Mouse (Mus musculus) limb, embryonic 14.5 days (tissue): ENCODE results near the gene Idnk. TPM values are rescaled to one million over a fixed set of nuclear protein-coding genes. Genes with fewer than 3 reads are reported as not detected.

Experiments
- ATAC-seq: fragments of 200-750 bp; cut with Nextera tagmentation; 2 replicates; pipeline ENCODE4 v1.8.0; 2017; ENCODE audit warnings: low read depth, moderate number of reproducible peaks, moderate TSS enrichment; ENCODE audit not compliant: low FRiP score
- DNase-seq: peaks from one replicate; pipeline ENCODE4 v3.0.0-alpha.2; 2015; ENCODE audit warnings: low spot score
- H3K27ac ChIP-seq: fragments of 300-500 bp; sonication (generic); replicated peaks from 2 replicates; pipeline ENCODE4 v1.5.1; 2014; ENCODE audit warnings: low read depth, mild to moderate bottlenecking, low read length, moderate library complexity, mixed read lengths
- H3K27me3 ChIP-seq: fragments of 300-500 bp; sonication (generic); 2 replicates; pipeline ENCODE4 v1.6.1; 2014; ENCODE audit warnings: low read length, mixed read lengths; ENCODE audit not compliant: control insufficient read depth, insufficient read depth
- H3K36me3 ChIP-seq: fragments of 300-500 bp; sonication (generic); 2 replicates; pipeline ENCODE4 v1.6.1; 2014; ENCODE audit warnings: mild to moderate bottlenecking, low read length, moderate library complexity, mixed read lengths; ENCODE audit not compliant: control insufficient read depth, insufficient read depth
- H3K4me1 ChIP-seq: fragments of 300-500 bp; sonication (generic); 2 replicates; pipeline ENCODE4 v1.6.1; 2014; ENCODE audit warnings: antibody characterized with exemption, low read length, mixed read lengths; ENCODE audit not compliant: control insufficient read depth, insufficient read depth
- H3K4me2 ChIP-seq: fragments of 300-500 bp; sonication (generic); replicated peaks from 2 replicates; pipeline ENCODE4 v1.6.1; 2014; ENCODE audit warnings: low read depth, mild to moderate bottlenecking, low read length, moderate library complexity; ENCODE audit not compliant: severe bottlenecking
- H3K4me3 ChIP-seq: fragments of 300-500 bp; sonication (generic); replicated peaks from 2 replicates; pipeline ENCODE4 v1.5.1; 2014; ENCODE audit warnings: low read length
- H3K9ac ChIP-seq: fragments of 300-500 bp; sonication (generic); 2 replicates; pipeline ENCODE4 v1.6.1; 2014; ENCODE audit warnings: mild to moderate bottlenecking, low read depth, low read length, moderate library complexity; ENCODE audit not compliant: severe bottlenecking
- H3K9me3 ChIP-seq: fragments of 300-500 bp; sonication (generic); 2 replicates; pipeline ENCODE4 v1.6.1; 2016; ENCODE audit warnings: low read length; ENCODE audit not compliant: control insufficient read depth
- POLR2A ChIP-seq: fragments of 200-500 bp; IDR thresholded peaks from 2 replicates; pipeline ENCODE4 v1.8.0; 2012; ENCODE audit warnings: inconsistent platforms, mild to moderate bottlenecking, moderate library complexity, borderline replicate concordance; ENCODE audit not compliant: insufficient read depth, insufficient read length; ENCODE audit errors: extremely low read depth
- WGBS: fragments of 180-500 bp; shearing (Covaris S2); extraction: QIAGEN DNeasy Blood & Tissue Kit; methylation state at CpG from one replicate; pipeline ENCODE4 v1.1.7; 2014; 5-methylcytosine and 5-hydroxymethylcytosine counted together
- polyA plus RNA-seq, 2 experiments: library from polyadenylated mRNA; depleted of rRNA in 1 of 2; stranded (reverse) in 1 of 2; unstranded in 1 of 2; fragments of >200 nt; fragmentation: Nextera tagmentation in 1 of 2; extraction: Ambion mirVana in 1 of 2; gene quantifications; 2 replicates each; pipeline versions ENCODE4 v1.2.1 to v1.2.3; 2012 to 2014

Gene Idnk
- polyA plus RNA-seq, 2 experiments = 17.7 to 31.1 TPM

GRCm38 (mm10) chr13:58156031-58156430, 1.4 kb upstream of the Idnk start:
- no peak for DNase-seq
- Histone ChIP-seq H3K4me1 (peaks cover 3% of the 10 kb centered on the region), H3K36me3 (peaks cover 13% of the 10 kb centered on the region), H3K27me3 (no peaks in the 10 kb centered on the region), H3K9ac (no peak overlapping the region), H3K27ac (no peak overlapping the region), H3K9me3 (no peaks in the 10 kb centered on the region), H3K4me3 (no peak overlapping the region), H3K4me2 (no peak overlapping the region)
- ATAC-seq = no peak
- TF ChIP-seq POLR2A = no peak
- WGBS = 85% methylated on average over 2 of the region's 2 CpGs

GRCm38 (mm10) chr13:58157036-58157435, 413 bp upstream of the Idnk start:
- 26% methylated on average over 8 of the region's 8 CpGs for WGBS
- DNase-seq (no peak), ATAC-seq (no peak)
- Histone ChIP-seq H3K4me2 (peak overlapping the region; percentile 95), H3K36me3 (peaks cover 17% of the 10 kb centered on the region), H3K9me3 (no peaks in the 10 kb centered on the region), H3K4me3 (peak overlapping the region; percentile 80), H3K9ac (peak overlapping the region; percentile 78), H3K4me1 (peaks cover 3% of the 10 kb centered on the region), H3K27me3 (no peaks in the 10 kb centered on the region), H3K27ac (no peak overlapping the region)
- no peak for TF ChIP-seq POLR2A

GRCm38 (mm10) chr13:58158099-58158912, 857 bp downstream of the Idnk start:
- ATAC-seq = peak; percentile 62; the same call in 1 of the 2 replicates
- DNase-seq = peak; percentile 86
- TF ChIP-seq POLR2A = no peak
- H3K9ac ChIP-seq = peak overlapping the region; percentile 78
- H3K27ac ChIP-seq = peak overlapping the region; percentile 43; the same call in 1 of the 2 replicates
- 10% methylated on average over 16 of the region's 16 CpGs for WGBS
- H3K4me1 ChIP-seq = peaks cover 3% of the 10 kb centered on the region
- no peaks in the 10 kb centered on the region for H3K9me3 ChIP-seq
- peak overlapping the region; percentile 80 for H3K4me3 ChIP-seq
- peak overlapping the region; percentile 95 for H3K4me2 ChIP-seq
- peaks cover 21% of the 10 kb centered on the region for H3K36me3 ChIP-seq
- no peaks in the 10 kb centered on the region for H3K27me3 ChIP-seq

- H3K4me1 ChIP-seq = peaks cover 3% of the 10 kb centered on the region
- H3K36me3 ChIP-seq = peaks cover 27% of the 10 kb centered on the region
- H3K4me2 ChIP-seq = no peak overlapping the region
- 97% methylated on average over 15 of the region's 15 CpGs for WGBS
- H3K9me3 ChIP-seq = no peaks in the 10 kb centered on the region
- no peaks in the 10 kb centered on the region for H3K27me3 ChIP-seq
- DNase-seq = no peak
- ATAC-seq = no peak
- no peak overlapping the region for H3K4me3 ChIP-seq
- no peak overlapping the region for H3K27ac ChIP-seq
- no peak for TF ChIP-seq POLR2A
- H3K9ac ChIP-seq = no peak overlapping the region
These were observed 3.3 kb downstream of the Idnk start for GRCm38 (mm10) chr13:58160761-58161160.

- no peak overlapping the region for H3K27ac ChIP-seq
- WGBS = 93% methylated on average over 12 of the region's 12 CpGs
- DNase-seq (no peak), ATAC-seq (no peak)
- no peaks in the 10 kb centered on the region for H3K9me3 ChIP-seq
- no peak overlapping the region for H3K4me3 ChIP-seq
- H3K36me3 ChIP-seq = peaks cover 27% of the 10 kb centered on the region
- H3K27me3 ChIP-seq = no peaks in the 10 kb centered on the region
- no peak overlapping the region for H3K9ac ChIP-seq
- H3K4me2 ChIP-seq = no peak overlapping the region
- H3K4me1 ChIP-seq = peaks cover 1% of the 10 kb centered on the region
- no peak for TF ChIP-seq POLR2A
These were observed 5.9 kb downstream of the Idnk start for GRCm38 (mm10) chr13:58163343-58163742.
